Mouse (Mus musculus) liver, adult 2 months (tissue): ENCODE results near the gene Pcf11.

Experiments
- CTCF ChIP-seq: fragments of 200-500 bp; IDR thresholded peaks from 2 replicates; pipeline ENCODE4 v1.5.1; 2011; ENCODE audit warnings: low read depth, low read length, control low read depth
- POLR2A ChIP-seq: fragments of 200-500 bp; IDR thresholded peaks from 2 replicates; pipeline ENCODE4 v1.6.1; 2011; ENCODE audit warnings: low read length, control low read depth; ENCODE audit not compliant: insufficient read depth; ENCODE audit errors: extremely low read depth

GRCm38 (mm10) chr7:92703661-92704060, 33.9 kb upstream of the Pcf11 start:
- TF ChIP-seq POLR2A (no peak), CTCF (no peak)
